Mouse (Mus musculus): ENCODE measurements around the gene Bard1. TPM values are rescaled to one million over a fixed set of nuclear protein-coding genes. Genes with fewer than 3 reads are reported as not detected.

Bard1 gene
- polyA plus RNA-seq, 1 experiment from 2014 or later = 0.80 TPM

DNA sequence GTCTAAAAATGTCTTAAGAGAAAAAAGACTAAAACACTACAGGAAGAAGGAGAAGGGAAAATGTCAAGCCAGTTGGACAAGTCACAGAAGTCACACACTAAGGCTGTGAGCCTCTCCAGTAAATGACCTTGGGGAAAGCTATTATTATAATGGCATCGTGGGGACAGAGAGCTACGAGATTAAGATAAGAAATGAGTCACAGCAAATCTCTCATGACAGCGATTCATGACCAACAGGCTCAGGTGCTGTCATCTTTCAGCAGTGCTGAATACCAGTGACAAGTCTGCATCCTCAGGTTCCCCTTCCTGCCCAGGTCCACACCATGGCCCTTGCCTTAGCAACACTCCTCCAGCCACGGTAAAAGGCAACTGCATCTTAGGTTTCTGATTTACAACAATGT lies 46.8 kb downstream of the Bard1 start:
- Histone ChIP-seq H3K27me3 (replicated peaks; ENCODE audit: control insufficient read depth, insufficient read depth, low read length) (no peaks in the 10 kb centered on the region), H3K4me3 (replicated peaks; ENCODE audit: low read length) (no peak overlapping the region), H3K9me3 (ENCODE audit: control insufficient read depth, low read length) (no peaks in the 10 kb centered on the region), H3K36me3 (ENCODE audit: control insufficient read depth, insufficient read depth) (no peaks in the 10 kb centered on the region), H3K4me1 (replicated peaks; ENCODE audit: control insufficient read depth, insufficient read depth, low read length) (no peaks in the 10 kb centered on the region), H3K27ac (ENCODE audit: low read length) (no peak overlapping the region), H3K4me2 (ENCODE audit: low read length) (no peak overlapping the region), H3K9ac (replicated peaks; ENCODE audit: low read depth, low read length) (no peak overlapping the region)
- 80% methylated on average over 4 of the region's 4 CpGs for WGBS
- no peak for ATAC-seq

DNA sequence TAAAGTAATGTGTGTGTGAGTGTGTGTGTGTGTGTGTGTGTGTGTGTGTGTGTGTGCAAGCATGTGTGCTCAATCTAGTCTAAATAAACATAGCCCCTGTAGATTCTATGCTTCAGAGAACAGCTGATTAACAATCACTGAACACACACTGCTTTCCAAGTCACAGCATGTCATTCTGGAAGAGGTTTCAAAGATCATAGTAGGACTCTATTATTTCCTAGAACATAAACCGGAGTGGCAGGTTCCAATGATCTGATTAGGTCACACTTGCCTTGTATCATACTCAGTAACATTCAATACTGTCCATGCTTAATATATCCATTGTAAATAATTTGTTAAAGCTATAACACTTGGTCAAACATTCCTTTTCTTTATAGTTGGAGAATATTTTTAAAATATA lies 47.5 kb downstream of the Bard1 start:
- H3K4me1 ChIP-seq (replicated peaks; ENCODE audit: control insufficient read depth, insufficient read depth, low read length) = no peaks in the 10 kb centered on the region
- no peak overlapping the region for H3K4me3 ChIP-seq (replicated peaks; ENCODE audit: low read length)
- H3K36me3 ChIP-seq (ENCODE audit: control insufficient read depth, insufficient read depth) = no peaks in the 10 kb centered on the region
- H3K9me3 ChIP-seq (ENCODE audit: control insufficient read depth, low read length) = no peaks in the 10 kb centered on the region
- ATAC-seq = no peak
- H3K9ac ChIP-seq (replicated peaks; ENCODE audit: low read depth, low read length) = no peak overlapping the region
- 75% methylated on average over 1 of the region's 1 CpGs for WGBS
- no peaks in the 10 kb centered on the region for H3K27me3 ChIP-seq (replicated peaks; ENCODE audit: control insufficient read depth, insufficient read depth, low read length)
- H3K4me2 ChIP-seq (ENCODE audit: low read length) = no peak overlapping the region
- H3K27ac ChIP-seq (ENCODE audit: low read length) = no peak overlapping the region

DNA sequence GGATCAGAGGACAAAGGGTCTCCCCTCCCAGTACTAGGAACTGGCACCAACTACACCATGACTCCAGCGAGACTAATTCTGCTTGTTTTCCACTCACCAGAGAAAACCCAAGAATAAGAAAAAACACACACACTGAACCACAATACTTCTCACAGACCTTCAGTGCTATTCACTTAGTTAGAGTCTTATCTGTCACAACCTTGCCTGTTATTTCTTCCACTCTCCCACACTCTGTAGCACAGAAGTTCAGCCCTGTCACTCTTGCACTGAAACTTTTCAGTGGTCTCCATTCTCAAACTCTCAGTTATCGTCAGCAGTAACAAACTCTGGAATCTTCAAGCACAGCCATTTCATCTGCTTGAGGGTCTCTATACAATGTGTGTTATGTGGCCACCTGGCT lies 50.2 kb downstream of the Bard1 start:
- Histone ChIP-seq H3K27me3 (replicated peaks; ENCODE audit: control insufficient read depth, insufficient read depth, low read length) (no peaks in the 10 kb centered on the region), H3K4me2 (ENCODE audit: low read length) (no peak overlapping the region), H3K4me3 (replicated peaks; ENCODE audit: low read length) (no peak overlapping the region), H3K36me3 (ENCODE audit: control insufficient read depth, insufficient read depth) (no peaks in the 10 kb centered on the region), H3K27ac (ENCODE audit: low read length) (no peak overlapping the region), H3K9ac (replicated peaks; ENCODE audit: low read depth, low read length) (no peak overlapping the region), H3K4me1 (replicated peaks; ENCODE audit: control insufficient read depth, insufficient read depth, low read length) (no peaks in the 10 kb centered on the region), H3K9me3 (ENCODE audit: control insufficient read depth, low read length) (no peaks in the 10 kb centered on the region)
- ATAC-seq = no peak
- 86% methylated on average over 2 of the region's 2 CpGs for WGBS

DNA sequence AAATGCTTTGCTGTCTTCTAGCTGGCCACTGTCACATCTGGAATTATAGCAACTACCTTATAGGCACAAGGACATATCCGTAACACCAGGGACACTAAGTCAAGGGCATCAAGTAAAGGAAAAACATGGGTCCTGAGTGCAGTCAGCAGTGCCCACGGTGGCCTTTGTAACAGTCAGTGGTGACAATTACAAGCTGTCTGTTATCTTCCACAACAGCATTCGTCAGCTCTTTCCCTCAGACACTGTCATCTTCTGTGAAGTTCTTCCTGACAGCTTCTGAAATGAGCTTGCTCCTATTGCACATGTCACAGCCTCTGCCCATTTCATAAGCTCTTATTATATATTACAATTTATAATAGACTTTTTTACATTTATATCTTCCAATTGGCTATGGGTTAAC lies 50.7 kb downstream of the Bard1 start:
- Histone ChIP-seq H3K4me1 (replicated peaks; ENCODE audit: control insufficient read depth, insufficient read depth, low read length) (no peaks in the 10 kb centered on the region), H3K4me3 (replicated peaks; ENCODE audit: low read length) (no peak overlapping the region), H3K9ac (replicated peaks; ENCODE audit: low read depth, low read length) (no peak overlapping the region), H3K27me3 (replicated peaks; ENCODE audit: control insufficient read depth, insufficient read depth, low read length) (no peaks in the 10 kb centered on the region), H3K36me3 (ENCODE audit: control insufficient read depth, insufficient read depth) (no peaks in the 10 kb centered on the region), H3K9me3 (ENCODE audit: control insufficient read depth, low read length) (no peaks in the 10 kb centered on the region), H3K4me2 (ENCODE audit: low read length) (no peak overlapping the region), H3K27ac (ENCODE audit: low read length) (no peak overlapping the region)
- 89% methylated on average over 3 of the region's 3 CpGs for WGBS
- no peak for ATAC-seq

DNA sequence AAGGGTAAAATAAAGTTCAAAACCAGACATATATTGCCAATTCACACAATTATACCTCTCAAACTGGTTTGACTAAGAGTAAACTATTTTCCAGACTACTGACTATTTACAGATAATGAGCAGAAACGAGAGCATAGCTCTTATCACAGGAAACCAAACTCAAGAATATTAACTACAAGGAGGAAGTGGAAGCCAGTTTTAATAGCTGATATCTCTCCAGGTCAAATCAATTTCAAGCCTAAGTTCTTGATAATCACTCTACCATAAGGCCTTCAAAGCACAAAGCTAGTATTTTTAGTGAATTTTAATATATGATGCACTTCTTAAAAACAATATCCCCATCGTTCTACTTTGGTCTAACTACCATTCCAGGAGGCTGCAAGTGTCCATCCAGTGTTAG lies 57.8 kb downstream of the Bard1 start:
- Histone ChIP-seq H3K36me3 (ENCODE audit: control insufficient read depth, insufficient read depth) (no peaks in the 10 kb centered on the region), H3K4me2 (ENCODE audit: low read length) (no peak overlapping the region), H3K27ac (ENCODE audit: low read length) (no peak overlapping the region), H3K9ac (replicated peaks; ENCODE audit: low read depth, low read length) (no peak overlapping the region), H3K4me1 (replicated peaks; ENCODE audit: control insufficient read depth, insufficient read depth, low read length) (no peaks in the 10 kb centered on the region), H3K9me3 (ENCODE audit: control insufficient read depth, low read length) (no peaks in the 10 kb centered on the region), H3K4me3 (replicated peaks; ENCODE audit: low read length) (no peak overlapping the region), H3K27me3 (replicated peaks; ENCODE audit: control insufficient read depth, insufficient read depth, low read length) (no peaks in the 10 kb centered on the region)
- WGBS = 96% methylated on average over 2 of the region's 2 CpGs
- no peak for ATAC-seq

DNA sequence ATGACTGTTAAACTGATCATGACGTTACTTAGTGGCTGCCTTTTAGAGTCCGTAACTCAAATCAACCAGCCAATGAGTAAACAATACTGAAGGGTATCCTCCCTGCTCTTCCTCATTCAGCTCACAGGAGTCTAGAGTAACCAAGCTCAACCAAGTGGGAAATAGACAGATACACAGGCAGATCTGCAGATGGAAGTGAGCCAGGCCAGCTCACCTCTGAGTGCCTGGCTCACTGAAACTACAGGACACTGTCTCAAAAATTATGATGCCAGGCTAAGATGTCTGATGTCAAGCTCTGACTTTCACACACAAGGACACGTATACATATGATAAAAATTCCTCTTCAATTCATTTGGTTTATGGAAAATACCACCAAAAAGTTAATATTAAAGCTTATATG lies 59.0 kb downstream of the Bard1 start:
- 95% methylated on average over 3 of the region's 3 CpGs for WGBS
- no peak for ATAC-seq

DNA sequence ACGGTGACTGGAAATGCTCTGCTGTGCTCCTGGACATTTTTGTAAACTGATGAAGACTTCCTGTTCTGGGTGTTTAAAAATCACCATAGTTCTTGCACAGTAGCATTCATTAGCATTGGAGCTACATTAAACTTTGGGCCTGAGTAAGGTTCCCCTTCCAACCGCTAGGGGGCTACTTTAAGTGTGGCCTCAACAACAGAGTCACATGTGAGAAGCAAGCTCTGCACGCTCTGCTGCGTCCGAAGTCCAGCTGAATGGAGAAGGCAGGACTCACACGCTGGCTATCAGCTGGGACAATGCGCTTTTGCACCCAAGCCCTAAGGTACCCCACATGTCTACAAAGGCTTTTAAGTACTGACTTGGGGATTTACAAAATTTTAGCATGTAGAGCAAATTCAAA lies 65.9 kb downstream of the Bard1 start:
- H3K9me3 ChIP-seq (ENCODE audit: control insufficient read depth, low read length) = no peaks in the 10 kb centered on the region
- no peaks in the 10 kb centered on the region for H3K27me3 ChIP-seq (replicated peaks; ENCODE audit: control insufficient read depth, insufficient read depth, low read length)
- H3K9ac ChIP-seq (replicated peaks; ENCODE audit: low read depth, low read length) = no peak overlapping the region
- no peaks in the 10 kb centered on the region for H3K4me1 ChIP-seq (replicated peaks; ENCODE audit: control insufficient read depth, insufficient read depth, low read length)
- no peak overlapping the region for H3K4me3 ChIP-seq (replicated peaks; ENCODE audit: low read length)
- no peak overlapping the region for H3K27ac ChIP-seq (ENCODE audit: low read length)
- 41% methylated on average over 7 of the region's 7 CpGs for WGBS
- H3K36me3 ChIP-seq (ENCODE audit: control insufficient read depth, insufficient read depth) = no peaks in the 10 kb centered on the region
- no peak overlapping the region for H3K4me2 ChIP-seq (ENCODE audit: low read length)
- peak; percentile 61 for ATAC-seq

More for the DNA sequence above, 59.0 kb downstream of the Bard1 start:
- H3K4me2 ChIP-seq (ENCODE audit: low read length) = no peak overlapping the region
- H3K4me1 ChIP-seq (replicated peaks; ENCODE audit: control insufficient read depth, insufficient read depth, low read length) = no peaks in the 10 kb centered on the region
- H3K27me3 ChIP-seq (replicated peaks; ENCODE audit: control insufficient read depth, insufficient read depth, low read length) = no peaks in the 10 kb centered on the region
- no peaks in the 10 kb centered on the region for H3K36me3 ChIP-seq (ENCODE audit: control insufficient read depth, insufficient read depth)
- H3K27ac ChIP-seq (ENCODE audit: low read length) = no peak overlapping the region
- H3K9ac ChIP-seq (replicated peaks; ENCODE audit: low read depth, low read length) = no peak overlapping the region
- no peak overlapping the region for H3K4me3 ChIP-seq (replicated peaks; ENCODE audit: low read length)
- H3K9me3 ChIP-seq (ENCODE audit: control insufficient read depth, low read length) = no peaks in the 10 kb centered on the region

DNA sequence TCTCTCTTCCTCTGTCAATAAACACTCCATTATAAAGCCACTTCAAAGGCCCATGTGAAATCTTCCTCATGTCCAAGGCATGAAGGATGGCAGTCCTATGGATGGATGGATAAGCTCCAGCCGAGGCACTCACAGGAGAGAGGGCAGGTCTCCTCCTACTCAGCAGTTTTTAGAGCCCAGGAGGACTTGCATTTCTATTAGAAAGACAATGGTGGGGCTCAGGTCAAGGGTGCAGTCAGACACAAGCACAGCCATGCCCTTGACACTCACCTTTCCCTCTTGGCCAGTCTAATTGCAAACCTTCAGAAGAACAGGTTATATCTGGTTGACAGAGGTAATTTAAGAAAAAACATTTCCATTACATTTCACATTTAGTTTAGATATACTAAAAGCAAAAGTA lies 67.4 kb downstream of the Bard1 start:
- Histone ChIP-seq H3K4me2 (ENCODE audit: low read length) (no peak overlapping the region), H3K4me3 (replicated peaks; ENCODE audit: low read length) (no peak overlapping the region), H3K27me3 (replicated peaks; ENCODE audit: control insufficient read depth, insufficient read depth, low read length) (no peaks in the 10 kb centered on the region), H3K9ac (replicated peaks; ENCODE audit: low read depth, low read length) (no peak overlapping the region), H3K4me1 (replicated peaks; ENCODE audit: control insufficient read depth, insufficient read depth, low read length) (no peaks in the 10 kb centered on the region), H3K9me3 (ENCODE audit: control insufficient read depth, low read length) (no peaks in the 10 kb centered on the region), H3K27ac (ENCODE audit: low read length) (no peak overlapping the region), H3K36me3 (ENCODE audit: control insufficient read depth, insufficient read depth) (no peaks in the 10 kb centered on the region)
- 83% methylated on average over 1 of the region's 1 CpGs for WGBS
- no peak for ATAC-seq

DNA sequence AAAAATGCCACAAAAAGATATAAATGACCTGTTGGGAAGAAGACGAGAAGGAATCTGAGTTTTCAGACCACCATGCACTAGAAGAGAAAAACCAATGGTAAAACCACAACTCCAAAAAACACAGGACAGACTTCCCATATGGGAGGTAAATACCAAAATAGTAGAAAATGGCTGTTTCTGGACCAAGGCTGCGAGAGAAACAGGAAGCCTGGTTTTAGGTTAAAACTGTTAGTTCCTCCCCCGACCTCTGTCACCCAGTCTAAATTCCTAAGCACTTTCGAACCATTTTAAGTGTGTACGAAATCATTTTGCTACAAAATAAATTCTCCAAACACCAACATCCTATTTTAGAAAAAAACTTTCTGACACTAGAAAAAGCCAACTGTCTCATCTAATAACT lies 80.2 kb downstream of the Bard1 start:
- Histone ChIP-seq H3K9me3 (ENCODE audit: control insufficient read depth, low read length) (no peaks in the 10 kb centered on the region), H3K4me1 (replicated peaks; ENCODE audit: control insufficient read depth, insufficient read depth, low read length) (no peaks in the 10 kb centered on the region), H3K27ac (ENCODE audit: low read length) (no peak overlapping the region), H3K9ac (replicated peaks; ENCODE audit: low read depth, low read length) (no peak overlapping the region), H3K4me3 (replicated peaks; ENCODE audit: low read length) (no peak overlapping the region), H3K4me2 (ENCODE audit: low read length) (no peak overlapping the region), H3K27me3 (replicated peaks; ENCODE audit: control insufficient read depth, insufficient read depth, low read length) (no peaks in the 10 kb centered on the region), H3K36me3 (ENCODE audit: control insufficient read depth, insufficient read depth) (no peaks in the 10 kb centered on the region)
- 92% methylated on average over 5 of the region's 5 CpGs for WGBS
- ATAC-seq = no peak

DNA sequence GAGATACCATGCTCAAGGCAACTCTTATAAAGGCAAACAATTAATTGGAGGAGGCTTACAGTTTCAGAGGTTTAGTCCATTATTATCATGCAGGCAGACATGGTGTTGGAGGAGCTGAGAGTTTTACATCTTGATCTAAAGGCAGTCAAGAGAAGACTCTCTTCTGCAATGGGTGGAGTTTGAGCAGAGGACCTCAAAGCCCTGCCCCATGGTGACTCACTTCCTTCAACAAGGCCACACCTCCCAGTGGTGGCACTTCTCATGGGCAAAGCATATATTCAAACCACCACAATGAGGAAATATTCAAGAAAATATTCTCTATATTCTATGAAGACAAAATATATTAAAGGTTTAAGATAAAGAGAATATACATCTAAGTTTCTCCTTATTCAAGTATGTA lies 88.6 kb downstream of the Bard1 start:
- no peaks in the 10 kb centered on the region for H3K9me3 ChIP-seq (ENCODE audit: control insufficient read depth, low read length)
- H3K4me2 ChIP-seq (ENCODE audit: low read length) = no peak overlapping the region
- no peak for ATAC-seq
- H3K36me3 ChIP-seq (ENCODE audit: control insufficient read depth, insufficient read depth) = no peaks in the 10 kb centered on the region
- H3K4me3 ChIP-seq (replicated peaks; ENCODE audit: low read length) = no peak overlapping the region
- no peaks in the 10 kb centered on the region for H3K4me1 ChIP-seq (replicated peaks; ENCODE audit: control insufficient read depth, insufficient read depth, low read length)
- no peaks in the 10 kb centered on the region for H3K27me3 ChIP-seq (replicated peaks; ENCODE audit: control insufficient read depth, insufficient read depth, low read length)
- H3K27ac ChIP-seq (ENCODE audit: low read length) = no peak overlapping the region
- H3K9ac ChIP-seq (replicated peaks; ENCODE audit: low read depth, low read length) = no peak overlapping the region

Measured in forebrain, embryonic 16.5 days (tissue).